Mouse (Mus musculus) embryonic facial prominence, embryonic 13.5 days (tissue): ENCODE measurements around the gene Prickle2. TPM values are rescaled to one million over a fixed set of nuclear protein-coding genes. Genes with fewer than 3 reads are reported as not detected.

ENCODE experiments used
- ATAC-seq: fragments of 200-750 bp; cut with Nextera tagmentation; 2 replicates; pipeline ENCODE4 v1.8.0; 2017; ENCODE audit warnings: low read depth; ENCODE audit not compliant: insufficient number of reproducible peaks, insufficient read depth, low FRiP score, low TSS enrichment
- H3K27ac ChIP-seq: fragments of 300-500 bp; sonication (generic); 2 replicates; pipeline ENCODE4 v1.5.1; 2015; ENCODE audit warnings: moderate library complexity, mild to moderate bottlenecking, inconsistent platforms
- H3K27me3 ChIP-seq: fragments of 300-500 bp; sonication (generic); 2 replicates; pipeline ENCODE4 v1.6.1; 2015; ENCODE audit warnings: mild to moderate bottlenecking, inconsistent platforms
- H3K36me3 ChIP-seq: fragments of 300-500 bp; sonication (generic); 2 replicates; pipeline ENCODE4 v1.6.1; 2015; ENCODE audit warnings: mild to moderate bottlenecking, inconsistent platforms
- H3K4me1 ChIP-seq: fragments of 300-500 bp; sonication (generic); 2 replicates; pipeline ENCODE4 v1.6.1; 2015; ENCODE audit warnings: inconsistent platforms
- H3K4me2 ChIP-seq: fragments of 300-500 bp; sonication (generic); 2 replicates; pipeline ENCODE4 v1.6.1; 2015; ENCODE audit warnings: moderate library complexity, mild to moderate bottlenecking, inconsistent platforms
- H3K4me3 ChIP-seq: fragments of 300-500 bp; sonication (generic); 2 replicates; pipeline ENCODE4 v1.5.1; 2015; ENCODE audit warnings: mild to moderate bottlenecking, inconsistent platforms
- H3K9ac ChIP-seq: fragments of 300-500 bp; sonication (generic); 2 replicates; pipeline ENCODE4 v1.6.1; 2015; ENCODE audit warnings: mild to moderate bottlenecking, inconsistent platforms
- H3K9me3 ChIP-seq: fragments of 300-500 bp; sonication (generic); 2 replicates; pipeline ENCODE4 v1.6.1; 2016; ENCODE audit warnings: inconsistent platforms
- WGBS: fragments of 180-500 bp; shearing (Covaris S2); methylation state at CpG from one replicate; pipeline ENCODE4 v1.1.7; 2015; ENCODE audit warnings: mixed read lengths; 5-methylcytosine and 5-hydroxymethylcytosine counted together
- polyA plus RNA-seq: library from polyadenylated mRNA; unstranded; fragments of >200 nt; fragmentation: Nextera tagmentation; extraction: Ambion mirVana; gene quantifications from 2 replicates; pipeline ENCODE4 v1.2.1, GENCODE M21; 2015

Prickle2 gene
- polyA plus RNA-seq, 1 experiment from 2014 or later, result 6.5 TPM

DNA sequence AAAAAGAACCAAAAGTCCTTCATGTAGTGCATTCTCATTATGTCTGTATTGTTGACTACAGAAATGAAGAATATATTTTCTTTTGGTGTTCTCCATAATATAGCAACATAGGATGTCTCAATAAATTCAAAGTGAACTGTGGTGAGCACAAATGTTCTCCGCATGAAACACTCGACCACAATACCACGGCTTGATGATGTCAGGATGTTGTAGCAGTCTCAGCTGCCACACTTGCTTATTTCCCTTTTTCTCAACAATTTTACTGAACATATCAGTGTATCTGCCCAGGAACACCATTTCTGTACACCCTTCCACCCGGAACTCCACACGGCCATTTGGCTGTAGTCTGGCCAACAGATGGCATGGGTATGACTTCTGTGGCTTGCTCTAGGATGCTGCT lies 273.8 kb downstream of the Prickle2 start:
- Histone ChIP-seq H3K4me3 (no peak overlapping the region), H3K27ac (no peak overlapping the region), H3K9me3 (no peaks in the 10 kb centered on the region), H3K4me1 (peaks cover 9% of the 10 kb centered on the region; the same call in 1 of the 2 replicates), H3K4me2 (no peak overlapping the region), H3K9ac (no peak overlapping the region), H3K36me3 (no peaks in the 10 kb centered on the region), H3K27me3 (no peaks in the 10 kb centered on the region)
- no peak for ATAC-seq
- WGBS, result 82% methylated on average over 5 of the region's 5 CpGs

DNA sequence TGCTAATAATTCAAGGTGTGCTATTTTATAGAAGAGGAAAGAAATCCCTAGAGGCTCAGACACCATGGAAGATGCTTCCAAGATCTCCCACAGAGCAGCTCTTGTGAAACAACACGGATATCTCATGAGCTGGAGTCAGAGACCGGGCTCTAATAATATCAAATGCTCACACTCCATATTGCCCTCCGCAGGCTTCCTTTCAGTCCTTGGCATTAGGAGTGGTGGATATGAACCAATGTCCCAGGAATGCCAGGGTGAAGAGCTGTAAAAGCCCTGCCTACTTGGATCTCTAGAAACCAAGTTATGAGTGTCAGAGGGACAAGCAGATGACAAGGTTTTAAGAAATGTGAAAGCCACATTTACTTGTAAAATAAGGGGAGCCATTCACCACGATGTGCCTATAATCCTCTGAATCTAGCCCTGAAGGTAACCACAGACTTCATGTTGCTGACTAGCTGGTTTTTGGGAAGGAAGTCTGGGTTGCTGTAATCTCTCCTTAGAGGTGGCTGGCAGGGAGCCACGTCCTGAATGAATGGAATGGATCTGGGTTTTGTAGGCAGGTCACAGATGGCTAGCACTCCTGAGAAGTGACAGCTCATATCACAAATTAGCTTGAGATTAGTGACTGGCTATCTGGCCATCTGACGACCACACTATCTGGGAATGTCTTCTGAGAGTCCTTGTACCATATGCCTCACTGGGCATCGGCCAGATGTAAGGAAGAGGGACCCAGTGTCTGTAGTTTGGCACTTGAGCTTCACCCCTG lies 278.4 kb downstream of the Prickle2 start:
- no peaks in the 10 kb centered on the region for H3K36me3 ChIP-seq
- H3K27me3 ChIP-seq, result no peaks in the 10 kb centered on the region
- H3K9ac ChIP-seq, result no peak overlapping the region
- H3K4me3 ChIP-seq, result no peak overlapping the region
- no peak overlapping the region for H3K4me2 ChIP-seq
- no peak for ATAC-seq
- peaks cover 12% of the 10 kb centered on the region for H3K4me1 ChIP-seq
- no peaks in the 10 kb centered on the region for H3K9me3 ChIP-seq
- H3K27ac ChIP-seq, result no peak overlapping the region
- whole genome bisulfite sequencing, result 71% methylated on average over 7 of the region's 7 CpGs

DNA sequence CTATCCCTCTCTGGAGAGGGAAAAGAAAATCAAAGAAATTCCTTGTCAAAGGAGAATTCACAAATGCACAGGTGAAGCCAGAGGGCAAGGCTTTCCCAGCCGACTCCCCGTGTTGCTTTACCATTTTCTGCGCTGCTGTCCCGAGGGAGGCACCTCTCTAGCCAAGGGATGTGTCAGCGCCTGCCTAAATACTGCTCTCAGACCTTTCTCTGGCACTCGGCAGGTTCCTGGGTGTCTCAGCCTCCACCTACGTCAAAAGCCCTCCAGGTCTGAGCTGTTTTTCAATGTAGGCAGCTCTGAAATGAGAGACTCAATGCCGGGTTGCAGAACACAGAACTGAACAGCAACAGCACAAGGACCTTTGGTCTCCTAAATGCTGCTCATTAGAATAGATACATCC lies 280.1 kb downstream of the Prickle2 start:
- Histone ChIP-seq H3K9ac (no peak overlapping the region), H3K4me3 (no peak overlapping the region), H3K9me3 (no peaks in the 10 kb centered on the region), H3K4me1 (peaks cover 12% of the 10 kb centered on the region), H3K4me2 (no peak overlapping the region), H3K27ac (no peak overlapping the region), H3K36me3 (peaks cover 11% of the 10 kb centered on the region), H3K27me3 (no peaks in the 10 kb centered on the region)
- ATAC-seq, result no peak
- 71% methylated on average over 8 of the region's 8 CpGs for WGBS

DNA sequence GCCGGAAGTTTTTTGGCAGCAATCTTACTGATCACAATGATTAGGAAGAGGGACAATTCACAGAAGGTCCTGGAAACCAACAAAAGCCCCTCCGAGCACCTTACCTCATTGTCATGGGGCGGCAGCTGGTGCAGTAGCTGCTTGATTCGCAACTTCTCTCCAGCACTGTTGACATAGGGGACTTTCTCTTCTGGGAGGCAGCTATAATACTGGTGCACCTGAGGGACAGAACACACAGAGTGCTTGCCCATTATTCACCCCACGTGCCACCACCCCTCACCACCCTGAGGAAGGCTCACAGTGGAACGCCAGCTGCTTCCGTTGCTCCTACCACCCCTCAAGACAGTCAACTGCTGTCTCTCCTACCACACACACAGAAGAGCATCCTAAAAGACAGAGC lies 280.5 kb downstream of the Prickle2 start:
- Histone ChIP-seq H3K27me3 (no peaks in the 10 kb centered on the region), H3K9me3 (no peaks in the 10 kb centered on the region), H3K4me2 (no peak overlapping the region), H3K4me1 (peaks cover 12% of the 10 kb centered on the region), H3K36me3 (peaks cover 15% of the 10 kb centered on the region), H3K9ac (no peak overlapping the region), H3K27ac (no peak overlapping the region), H3K4me3 (no peak overlapping the region)
- ATAC-seq, result no peak
- WGBS, result 85% methylated on average over 7 of the region's 7 CpGs

DNA sequence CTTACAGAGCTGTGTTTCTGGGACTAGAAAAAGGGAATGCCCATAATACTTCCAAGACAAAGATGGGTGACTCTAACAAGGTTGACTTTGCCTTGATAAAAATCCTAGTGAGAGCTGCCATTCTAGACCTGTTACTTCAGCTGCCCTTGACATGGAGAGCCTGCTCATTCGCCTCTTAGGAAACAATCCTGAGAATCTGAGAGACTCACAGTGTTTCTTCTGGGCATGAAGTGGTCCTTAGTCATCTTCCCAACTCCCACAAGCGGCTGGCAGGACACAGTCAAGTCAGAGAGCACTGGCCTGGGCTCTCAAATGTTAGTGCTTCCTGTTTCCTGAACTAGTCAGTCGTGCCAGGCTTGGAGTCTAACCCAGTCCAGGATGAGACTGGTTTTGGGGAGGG lies 281.0 kb downstream of the Prickle2 start:
- H3K9ac ChIP-seq, result no peak overlapping the region
- peaks cover 12% of the 10 kb centered on the region for H3K4me1 ChIP-seq
- H3K27ac ChIP-seq, result no peak overlapping the region
- H3K4me2 ChIP-seq, result no peak overlapping the region
- peaks cover 20% of the 10 kb centered on the region for H3K36me3 ChIP-seq
- WGBS, result 57% methylated on average over 3 of the region's 3 CpGs
- no peaks in the 10 kb centered on the region for H3K27me3 ChIP-seq
- ATAC-seq, result no peak
- H3K9me3 ChIP-seq, result no peaks in the 10 kb centered on the region
- H3K4me3 ChIP-seq, result no peak overlapping the region

DNA sequence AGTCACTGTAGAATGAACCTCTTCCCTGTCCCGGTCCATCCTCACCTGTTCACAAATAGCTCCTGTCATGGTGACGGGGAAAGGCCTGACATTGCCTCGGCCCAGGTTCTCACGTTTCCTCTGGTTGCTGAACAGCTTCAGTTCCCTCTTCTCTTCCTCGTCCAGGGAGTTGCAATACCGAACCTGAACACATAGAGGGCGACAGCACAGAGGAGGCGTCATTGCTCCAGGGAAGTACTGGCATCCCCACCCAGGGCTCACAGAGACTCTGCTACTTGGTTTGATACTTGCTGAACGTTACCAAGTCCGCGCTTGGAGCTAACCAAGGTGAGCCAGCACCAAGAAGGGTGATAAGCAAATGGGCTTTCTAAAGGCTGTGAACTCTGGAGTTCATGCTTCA lies 283.7 kb downstream of the Prickle2 start:
- Histone ChIP-seq H3K9ac (no peak overlapping the region), H3K36me3 (peaks cover 25% of the 10 kb centered on the region), H3K9me3 (no peaks in the 10 kb centered on the region), H3K27ac (no peak overlapping the region), H3K27me3 (no peaks in the 10 kb centered on the region), H3K4me1 (peaks cover 5% of the 10 kb centered on the region), H3K4me2 (no peak overlapping the region), H3K4me3 (no peak overlapping the region)
- 44% methylated on average over 11 of the region's 11 CpGs for WGBS
- ATAC-seq, result no peak

DNA sequence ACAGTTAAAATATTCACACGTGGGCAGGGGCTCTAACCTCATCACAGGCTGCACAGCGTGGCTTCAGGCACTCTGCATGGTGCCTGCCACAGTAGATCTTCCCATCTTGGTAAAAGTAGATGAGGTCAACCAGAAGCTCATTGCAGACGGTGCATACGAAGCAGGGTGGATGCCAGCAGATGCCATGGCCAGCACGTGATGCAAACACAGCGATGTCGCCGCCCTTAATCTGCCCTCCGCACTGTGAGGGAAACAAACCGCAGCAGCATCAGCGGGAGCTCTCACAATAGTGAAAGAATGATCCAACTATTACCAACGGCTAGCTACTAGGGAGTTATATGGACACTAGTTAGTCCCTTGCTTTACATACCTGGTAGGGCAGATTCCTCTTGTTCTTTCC lies 285.8 kb downstream of the Prickle2 start:
- Histone ChIP-seq H3K9ac (no peak overlapping the region), H3K4me2 (no peak overlapping the region), H3K9me3 (no peaks in the 10 kb centered on the region), H3K4me3 (no peak overlapping the region), H3K27me3 (no peaks in the 10 kb centered on the region), H3K27ac (no peak overlapping the region), H3K4me1 (peaks cover 8% of the 10 kb centered on the region), H3K36me3 (peaks cover 31% of the 10 kb centered on the region)
- WGBS, result 92% methylated on average over 12 of the region's 12 CpGs
- ATAC-seq, result no peak

DNA sequence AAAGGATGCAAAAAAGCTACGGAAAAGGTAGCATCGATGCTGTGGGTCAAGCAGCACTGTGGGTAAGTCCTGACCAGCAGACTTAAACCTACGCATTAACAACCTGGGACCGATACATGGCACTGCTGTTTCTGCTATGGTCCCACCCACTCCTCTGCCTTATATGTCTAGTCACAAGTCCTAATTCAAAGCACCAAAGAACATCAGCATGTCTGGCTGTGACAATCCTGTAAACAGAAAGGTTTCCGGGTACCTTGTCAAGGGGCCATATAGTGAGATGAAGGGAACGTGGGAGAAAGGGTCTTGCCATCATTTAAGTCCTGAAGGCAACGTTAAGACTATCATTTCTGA lies 290.6 kb downstream of the Prickle2 start:
- peaks cover 31% of the 10 kb centered on the region for H3K36me3 ChIP-seq
- peak overlapping the region; percentile 81; the same call in 1 of the 2 replicates for H3K27ac ChIP-seq
- H3K27me3 ChIP-seq, result no peaks in the 10 kb centered on the region
- H3K4me2 ChIP-seq, result no peak overlapping the region
- peaks cover 21% of the 10 kb centered on the region for H3K4me1 ChIP-seq
- WGBS, result 87% methylated on average over 7 of the region's 7 CpGs
- H3K9ac ChIP-seq, result no peak overlapping the region
- no peak overlapping the region for H3K4me3 ChIP-seq
- no peaks in the 10 kb centered on the region for H3K9me3 ChIP-seq
- no peak for ATAC-seq

DNA sequence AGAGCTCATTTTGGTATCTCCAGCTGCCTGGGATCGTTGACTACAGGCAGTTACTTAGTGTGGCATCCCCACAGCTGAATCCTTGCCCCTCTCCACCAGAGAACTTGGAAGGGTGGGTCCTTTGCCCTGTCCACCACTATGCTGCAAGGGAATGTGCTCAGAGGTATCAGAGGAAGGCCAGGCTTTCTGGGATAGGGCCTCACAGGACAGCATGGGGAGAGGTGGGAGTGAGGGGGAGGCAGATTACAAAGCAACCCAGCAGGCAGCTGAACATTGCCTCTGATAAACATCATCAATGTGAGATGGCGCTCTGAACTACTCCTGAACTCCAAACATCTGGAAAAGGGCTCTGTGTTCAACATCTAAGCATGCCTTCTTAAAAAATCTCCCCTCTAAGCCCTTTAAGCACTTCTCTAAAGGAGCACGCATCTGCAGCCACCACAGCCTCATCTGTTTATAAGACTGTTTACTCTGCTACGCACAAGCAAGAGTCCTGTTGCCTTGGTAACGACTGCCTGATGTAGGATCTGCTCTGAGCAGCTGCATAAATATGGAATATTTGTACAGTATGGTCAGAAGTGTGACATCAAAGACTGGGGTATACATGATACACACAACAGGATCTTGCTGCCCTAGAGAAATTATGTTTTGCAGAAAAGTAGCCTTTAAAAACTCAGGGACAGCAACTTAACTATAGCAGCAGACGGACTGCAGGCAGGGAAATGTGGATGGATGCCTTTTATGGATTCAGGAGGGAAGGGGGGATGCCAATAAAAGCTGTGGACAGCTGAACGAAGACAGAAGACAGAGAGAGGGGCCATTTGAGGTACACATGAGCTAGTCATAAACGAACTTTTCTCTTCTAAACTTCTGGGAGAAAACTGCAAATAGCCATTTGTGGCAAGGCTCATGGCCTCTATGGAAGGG lies 291.2 kb downstream of the Prickle2 start:
- peak; percentile 67; the same call in 1 of the 2 replicates for ATAC-seq
- WGBS, result 41% methylated on average over 8 of the region's 8 CpGs
- H3K36me3 ChIP-seq, result peaks cover 31% of the 10 kb centered on the region
- H3K9me3 ChIP-seq, result no peaks in the 10 kb centered on the region
- no peaks in the 10 kb centered on the region for H3K27me3 ChIP-seq
- no peak overlapping the region for H3K4me3 ChIP-seq
- no peak overlapping the region for H3K9ac ChIP-seq
- peak overlapping the region; percentile 81 for H3K27ac ChIP-seq
- H3K4me2 ChIP-seq, result peak overlapping the region; percentile 10; the same call in 1 of the 2 replicates
- H3K4me1 ChIP-seq, result peaks cover 21% of the 10 kb centered on the region

DNA sequence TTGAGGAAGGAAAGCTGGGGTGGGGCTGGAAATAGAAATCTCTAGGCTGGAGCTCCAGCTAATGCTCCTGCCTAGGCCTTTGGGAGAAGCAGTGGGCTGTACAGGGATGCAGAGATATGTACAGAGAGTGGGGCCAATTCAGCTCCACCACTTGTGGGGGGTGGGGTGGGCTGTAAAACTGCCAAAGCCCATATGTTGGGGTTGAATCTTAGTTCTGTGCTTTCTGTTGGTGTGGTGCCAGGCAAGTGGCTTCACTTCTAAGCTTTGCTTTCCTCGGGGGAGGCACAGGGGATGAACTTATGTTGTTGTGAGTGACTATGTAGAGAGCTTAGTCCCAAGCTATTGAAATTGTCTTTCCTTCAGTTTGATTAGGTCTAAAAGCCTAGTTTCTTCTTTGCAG lies 292.0 kb downstream of the Prickle2 start:
- Histone ChIP-seq H3K4me1 (peaks cover 21% of the 10 kb centered on the region), H3K9ac (no peak overlapping the region), H3K4me2 (0 out of 2 replicates have a peak overlapping the region, but pooled peaks have one; percentile 10), H3K9me3 (no peaks in the 10 kb centered on the region), H3K27ac (peak overlapping the region; percentile 81), H3K36me3 (peaks cover 30% of the 10 kb centered on the region), H3K4me3 (no peak overlapping the region), H3K27me3 (no peaks in the 10 kb centered on the region)
- 42% methylated on average over 1 of the region's 1 CpGs for WGBS
- ATAC-seq, result no peak

DNA sequence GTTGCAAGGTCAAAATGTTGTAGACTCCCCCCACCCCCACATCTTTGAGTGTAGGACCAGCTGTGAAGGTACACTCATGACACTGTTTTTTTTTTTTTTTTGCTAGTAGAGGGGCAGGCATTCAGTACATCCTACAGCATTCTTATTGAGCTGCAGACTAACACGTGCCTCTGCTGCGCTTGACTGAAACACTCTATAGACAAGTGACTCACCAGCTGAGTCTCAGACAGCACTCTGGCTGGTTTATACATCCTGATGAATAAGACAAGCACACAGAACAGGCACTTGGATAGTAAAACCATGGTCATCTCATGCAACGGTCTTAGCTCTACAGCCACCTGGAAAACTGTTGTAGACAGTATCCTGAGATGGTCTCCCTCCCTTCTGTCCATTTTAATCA lies 296.2 kb downstream of the Prickle2 start:
- peaks cover 12% of the 10 kb centered on the region for H3K4me1 ChIP-seq
- H3K27ac ChIP-seq, result no peak overlapping the region
- H3K4me3 ChIP-seq, result no peak overlapping the region
- WGBS, result 86% methylated on average over 3 of the region's 3 CpGs
- peaks cover 46% of the 10 kb centered on the region for H3K36me3 ChIP-seq
- H3K9me3 ChIP-seq, result no peaks in the 10 kb centered on the region
- H3K27me3 ChIP-seq, result no peaks in the 10 kb centered on the region
- no peak overlapping the region for H3K9ac ChIP-seq
- ATAC-seq, result no peak
- no peak overlapping the region for H3K4me2 ChIP-seq

DNA sequence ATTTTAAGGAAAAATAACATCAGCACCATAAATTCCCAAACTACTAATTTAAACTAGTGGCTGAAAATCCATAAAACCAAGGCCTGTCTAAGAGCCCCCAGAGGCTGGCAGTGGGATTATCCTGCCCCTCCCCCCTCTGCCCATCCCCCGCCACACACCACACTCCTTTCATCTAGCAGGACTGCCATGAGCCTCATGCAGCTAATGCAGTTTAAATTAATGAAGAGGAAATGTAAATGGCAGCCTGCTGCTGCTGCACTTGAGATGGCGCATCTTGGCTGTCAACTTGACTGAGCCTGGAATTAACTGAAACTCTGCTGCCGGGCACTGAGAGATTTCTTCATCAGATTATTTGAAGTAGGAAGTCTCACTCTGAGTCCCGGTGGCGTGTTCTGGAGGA lies 298.7 kb downstream of the Prickle2 start:
- WGBS, result 67% methylated on average over 5 of the region's 5 CpGs

More for the DNA sequence above, 298.7 kb downstream of the Prickle2 start:
- Histone ChIP-seq H3K4me3 (no peak overlapping the region), H3K36me3 (peaks cover 46% of the 10 kb centered on the region), H3K27ac (no peak overlapping the region), H3K4me2 (no peak overlapping the region), H3K27me3 (no peaks in the 10 kb centered on the region), H3K9me3 (no peaks in the 10 kb centered on the region), H3K4me1 (no peaks in the 10 kb centered on the region), H3K9ac (no peak overlapping the region)
- ATAC-seq, result no peak
